In genomic region chr2:145168405-145168971, GRCm38 (mm10) we compare ENCODE assay signal across 8 mouse cellular contexts. TPM values are rescaled to one million over a fixed set of nuclear protein-coding genes. Genes with fewer than 3 reads are reported as not detected.
DNase-seq lines count a peak whose midpoint lies in the region; ATAC-seq and TF ChIP-seq lines count a peak whose summit lies in the region.

No protein-coding gene starts in this region.

- H3K36me3 ChIP-seq in kidney, embryonic 14.5 days (ENCODE audit: control insufficient read depth, insufficient read depth, low read length): no peaks in the 10 kb centered on the region
- H3K36me3 ChIP-seq in heart, postnatal 0 days (replicated peaks; ENCODE audit: control insufficient read depth, insufficient read depth, low read length): no peaks in the 10 kb centered on the region
- H3K36me3 ChIP-seq in liver, embryonic 14.5 days (replicated peaks; ENCODE audit: control insufficient read depth, insufficient read depth, low read depth): no peaks in the 10 kb centered on the region

- 7% methylated on average over 10 of the region's 10 CpGs for WGBS in kidney, embryonic 14.5 days
- 12% methylated on average over 10 of the region's 10 CpGs for WGBS in bone marrow, adult 2 months
- WGBS in heart, postnatal 0 days: 9% methylated on average over 10 of the region's 10 CpGs
- 2% methylated on average over 10 of the region's 10 CpGs for WGBS in liver, embryonic 14.5 days (ENCODE audit: insufficient replicate concordance)

- peak overlapping the region; percentile 95 for H3K4me2 ChIP-seq in kidney, embryonic 14.5 days (replicated peaks; ENCODE audit: low read depth, low read length)
- H3K4me2 ChIP-seq in heart, postnatal 0 days (ENCODE audit: low read depth, low read length): peak overlapping the region; percentile 99
- peak overlapping the region; percentile 67 for H3K4me2 ChIP-seq in liver, embryonic 14.5 days (ENCODE audit: low read depth)

- no peak; the same call in 1 of the 2 replicates for ATAC-seq in kidney, embryonic 14.5 days (ENCODE audit: low FRiP score, low TSS enrichment)
- ATAC-seq in heart, postnatal 0 days (ENCODE audit: insufficient read depth, low read depth): peak; percentile 3; the same call in 1 of the 2 replicates
- 0 out of 2 replicates have a peak, but pooled peaks have one; percentile 7 for ATAC-seq in liver, embryonic 14.5 days (ENCODE audit: insufficient read depth)

- H3K9ac ChIP-seq in kidney, embryonic 14.5 days (ENCODE audit: low read depth, low read length): peak overlapping the region; percentile 70; the same call in 1 of the 2 replicates
- peak overlapping the region; percentile 56 for H3K9ac ChIP-seq in heart, postnatal 0 days (replicated peaks; ENCODE audit: low read depth, low read length)
- no peak overlapping the region; the same call in 1 of the 2 replicates for H3K9ac ChIP-seq in liver, embryonic 14.5 days (replicated peaks)

- H3K27ac ChIP-seq in kidney, embryonic 14.5 days (ENCODE audit: low read depth, low read length): no peak overlapping the region
- peak overlapping the region; percentile 43; the same call in 1 of the 2 replicates for H3K27ac ChIP-seq in bone marrow, adult 2 months (ENCODE audit: control insufficient read depth, insufficient read depth, low read depth, low read length, poor library complexity)
- H3K27ac ChIP-seq in heart, postnatal 0 days (ENCODE audit: low read depth): no peak overlapping the region
- no peak overlapping the region for H3K27ac ChIP-seq in liver, embryonic 14.5 days

- TF ChIP-seq CTCF in bone marrow, adult 2 months (IDR thresholded peaks at IDR 0.05; ENCODE audit: control insufficient read depth, insufficient read depth, low read length): no peak
- TF ChIP-seq CTCF in heart, postnatal 0 days (IDR thresholded peaks at IDR 0.05; ENCODE audit: low read depth): no peak
- TF ChIP-seq CTCF in liver, embryonic 14.5 days (IDR thresholded peaks at IDR 0.05; ENCODE audit: low read depth): no peak

- no peak for TF ChIP-seq EP300 in heart, postnatal 0 days (IDR thresholded peaks at IDR 0.05; ENCODE audit: low read depth)
- TF ChIP-seq EP300 in liver, embryonic 14.5 days (IDR thresholded peaks at IDR 0.05; ENCODE audit: low read depth): no peak

- no peaks in the 10 kb centered on the region for H3K27me3 ChIP-seq in kidney, embryonic 14.5 days (ENCODE audit: control insufficient read depth, insufficient read depth, low read length)
- peaks cover 13% of the 10 kb centered on the region; the same call in 1 of the 2 replicates for H3K27me3 ChIP-seq in heart, postnatal 0 days (ENCODE audit: control insufficient read depth, insufficient read depth, low read length)
- peaks cover 7% of the 10 kb centered on the region for H3K27me3 ChIP-seq in liver, embryonic 14.5 days (ENCODE audit: control insufficient read depth, insufficient read depth, low read length)

- no peaks in the 10 kb centered on the region for H3K9me3 ChIP-seq in kidney, embryonic 14.5 days (ENCODE audit: control insufficient read depth, low read length)
- no peaks in the 10 kb centered on the region for H3K9me3 ChIP-seq in heart, postnatal 0 days (replicated peaks; ENCODE audit: control insufficient read depth, low read length)
- no peaks in the 10 kb centered on the region for H3K9me3 ChIP-seq in liver, embryonic 14.5 days (ENCODE audit: control insufficient read depth, low read length)

- H3K4me1 ChIP-seq in kidney, embryonic 14.5 days (ENCODE audit: control insufficient read depth, insufficient read depth, low read length): 0 out of 2 replicates have a peak, but pooled peaks cover 5% of the 10 kb centered on the region
- peaks cover 4% of the 10 kb centered on the region for H3K4me1 ChIP-seq in bone marrow, adult 2 months (ENCODE audit: control insufficient read depth, insufficient read depth, low read length)
- H3K4me1 ChIP-seq in heart, postnatal 0 days (ENCODE audit: control insufficient read depth, insufficient read depth): peaks cover 8% of the 10 kb centered on the region
- H3K4me1 ChIP-seq in liver, embryonic 14.5 days (replicated peaks; ENCODE audit: control insufficient read depth in 2 of 2, insufficient read depth in 2 of 2, low read length in 1 of 2): peaks cover 0 to 5% of the 10 kb centered on the region in 2 experiments; a peak in 2 of 4 replicates

- H3K4me3 ChIP-seq in kidney, embryonic 14.5 days (ENCODE audit: low read length): peak overlapping the region; percentile 72
- H3K4me3 ChIP-seq in bone marrow, adult 2 months (replicated peaks; ENCODE audit: control insufficient read depth, low read depth, low read length): peak overlapping the region; percentile 63
- H3K4me3 ChIP-seq in heart, postnatal 0 days (ENCODE audit: low read depth, low read length): peak overlapping the region; percentile 76
- peak overlapping the region; percentile 55 to 58 for H3K4me3 ChIP-seq in liver, embryonic 14.5 days (ENCODE audit: insufficient read depth in 1 of 2, low read depth in 2 of 2, low read length in 2 of 2)

- DNase-seq in kidney, adult 11 months: no peak
- DNase-seq in heart, postnatal 0 days (ENCODE audit: low spot score): no peak
- DNase-seq in liver, embryonic 14.5 days (ENCODE audit: low read depth in 3 of 3, low spot score in 3 of 3): no peak
- no peak for DNase-seq in cerebellum, adult 8-10 months
- no peak for DNase-seq in T-cell, adult 2 months (ENCODE audit: low spot score)
- no peak for DNase-seq in spleen, postnatal 10 days (ENCODE audit: low spot score in 2 of 2)

- TF ChIP-seq POLR2A in bone marrow, adult 2 months (IDR thresholded peaks at IDR 0.05; ENCODE audit: borderline replicate concordance, control insufficient read depth, low read depth, low read length): no peak

RNA-seq across cellular contexts. Expression of gene Slc24a3, which starts 0.9 kb away (rescaled TPM):
- polyA plus RNA-seq in kidney, embryonic 14.5 days (2014; fragmentation: Nextera tagmentation; extraction: Ambion mirVana): 2.3 and 2.4 TPM in 2 replicates
- 2.6 and 3.2 TPM in 2 replicates for polyA plus RNA-seq in bone marrow, adult 2 months (2011; ENCODE audit: insufficient read depth, insufficient read length, low replicate concordance, missing spikeins)
- total RNA-seq in heart, postnatal 0 days (2014; rRNA removed; ENCODE audit: low replicate concordance): 1.4 and 3.7 TPM in 2 replicates
- polyA plus RNA-seq in heart, postnatal 0 days (2015; fragmentation: Nextera tagmentation; extraction: Ambion mirVana): 0.63 and 0.67 TPM in 2 replicates
- 0.58 and 0.73 TPM in 2 replicates for polyA plus RNA-seq in liver, embryonic 14.5 days (2012; rRNA removed)
- polyA plus RNA-seq in liver, embryonic 14.5 days (2014; fragmentation: Nextera tagmentation; extraction: Ambion mirVana): 0.58 and 0.63 TPM in 2 replicates
